Mouse (Mus musculus) C2C12 (cell line): ENCODE measurements around the gene Tgif1. TPM values are rescaled to one million over a fixed set of nuclear protein-coding genes. Genes with fewer than 3 reads are reported as not detected.

ENCODE experiments used
- H3K27me3 ChIP-seq: one replicate; pipeline ENCODE4 v1.6.1; 2011; ENCODE audit not compliant: control insufficient read depth, insufficient read depth, insufficient read length
- H3K36me3 ChIP-seq: one replicate; pipeline ENCODE4 v1.6.1; 2011; ENCODE audit not compliant: control insufficient read depth, insufficient read depth
- H3K4me3 ChIP-seq: one replicate; pipeline ENCODE4 v1.5.1; 2011; ENCODE audit warnings: mild to moderate bottlenecking, control low read depth; ENCODE audit not compliant: poor library complexity, insufficient read depth, severe bottlenecking
- H3K79me2 ChIP-seq: one replicate; pipeline ENCODE4 v1.6.1; 2011; ENCODE audit not compliant: control insufficient read depth, insufficient read depth
- H3K79me3 ChIP-seq: one replicate; pipeline ENCODE4 v1.6.1; 2011; ENCODE audit warnings: low read depth, control low read depth
- H3ac ChIP-seq: one replicate; pipeline ENCODE3; 2011; ENCODE audit warnings: low read depth; ENCODE audit not compliant: control insufficient read depth, insufficient read length
- CEBPB ChIP-seq: IDR thresholded peaks from one replicate; pipeline ENCODE4 v1.6.1; 2011; ENCODE audit warnings: low read depth, mild to moderate bottlenecking, control low read depth, moderate library complexity
- CTCF ChIP-seq: IDR thresholded peaks from one replicate; pipeline ENCODE4 v1.5.1; 2011; ENCODE audit not compliant: control insufficient read depth, insufficient read depth, insufficient read length
- FOSL1 ChIP-seq: IDR thresholded peaks from one replicate; pipeline ENCODE4 v1.8.0; 2011; ENCODE audit warnings: mild to moderate bottlenecking, low read length; ENCODE audit not compliant: poor library complexity, insufficient read depth, severe bottlenecking
- MAX ChIP-seq: IDR thresholded peaks from one replicate; pipeline ENCODE4 v1.6.1; 2011; ENCODE audit warnings: mild to moderate bottlenecking, control low read depth
- MYOD1 ChIP-seq: IDR thresholded peaks from one replicate; pipeline ENCODE4 v1.6.1; 2011; ENCODE audit warnings: low read depth; ENCODE audit not compliant: control insufficient read depth, insufficient read length
- MYOG ChIP-seq: IDR thresholded peaks from one replicate; pipeline ENCODE4 v1.6.1; 2011; ENCODE audit not compliant: control insufficient read depth, insufficient read length; ENCODE audit errors: extremely low read depth
- USF1 ChIP-seq: IDR thresholded peaks from one replicate; pipeline ENCODE4 v1.6.1; 2011; ENCODE audit warnings: low read depth, mild to moderate bottlenecking, control low read depth, moderate library complexity
- polyA plus RNA-seq: library from polyadenylated mRNA; unstranded; fragments of >200 nt; fragmentation: generic; extraction: Trizol; gene quantifications from one replicate; pipeline ENCODE4 v1.2.1, GENCODE M21; 2012; ENCODE audit warnings: missing spikeins

Gene Tgif1
- polyA plus RNA-seq, 1 experiment, result 46.7 TPM

GRCm38 (mm10) chr17:70890571-70890970 is 37.2 kb upstream of the Tgif1 start:
- TF ChIP-seq FOSL1, result no peak
- TF ChIP-seq CTCF, result no peak
- no peak for TF ChIP-seq CEBPB
- TF ChIP-seq MAX, result no peak
- TF ChIP-seq MYOD1, result no peak
- TF ChIP-seq USF1, result no peak
- no peak for TF ChIP-seq MYOG
- Histone ChIP-seq H3K79me3 (no peaks in the 10 kb centered on the region), H3K79me2 (no peaks in the 10 kb centered on the region), H3K4me3 (no peak overlapping the region), H3K36me3 (no peaks in the 10 kb centered on the region), H3K27me3 (no peaks in the 10 kb centered on the region), H3ac (no peak overlapping the region)

GRCm38 (mm10) chr17:70888657-70889056 is 35.3 kb upstream of the Tgif1 start:
- no peak for TF ChIP-seq FOSL1
- TF ChIP-seq MYOD1, result no peak
- TF ChIP-seq CEBPB, result no peak
- Histone ChIP-seq H3K79me2 (no peaks in the 10 kb centered on the region), H3K27me3 (no peaks in the 10 kb centered on the region), H3K4me3 (no peak overlapping the region), H3K36me3 (no peaks in the 10 kb centered on the region), H3ac (no peak overlapping the region), H3K79me3 (no peaks in the 10 kb centered on the region)

GRCm38 (mm10) chr17:70887848-70888247 is 34.5 kb upstream of the Tgif1 start:
- no peaks in the 10 kb centered on the region for H3K36me3 ChIP-seq
- H3K27me3 ChIP-seq, result no peaks in the 10 kb centered on the region
- no peaks in the 10 kb centered on the region for H3K79me2 ChIP-seq
- H3K79me3 ChIP-seq, result no peaks in the 10 kb centered on the region
- H3ac ChIP-seq, result no peak overlapping the region
- H3K4me3 ChIP-seq, result no peak overlapping the region
- no peak for TF ChIP-seq CTCF

- Histone ChIP-seq H3K27me3 (no peaks in the 10 kb centered on the region), H3ac (no peak overlapping the region), H3K4me3 (no peak overlapping the region), H3K36me3 (no peaks in the 10 kb centered on the region), H3K79me2 (no peaks in the 10 kb centered on the region), H3K79me3 (no peaks in the 10 kb centered on the region)
- no peak for TF ChIP-seq MAX
- TF ChIP-seq MYOG, result no peak
- no peak for TF ChIP-seq USF1
- TF ChIP-seq MYOD1, result no peak
- TF ChIP-seq CEBPB, result no peak
- TF ChIP-seq CTCF, result no peak
These were observed 33.5 kb upstream of the Tgif1 start for GRCm38 (mm10) chr17:70886641-70887391.

GRCm38 (mm10) chr17:70885868-70886267 is 32.5 kb upstream of the Tgif1 start:
- Histone ChIP-seq H3K79me2 (no peaks in the 10 kb centered on the region), H3K27me3 (no peaks in the 10 kb centered on the region)
- TF ChIP-seq MAX, result no peak
- TF ChIP-seq FOSL1, result no peak
- TF ChIP-seq CEBPB, result no peak
- no peak for TF ChIP-seq MYOG
- no peak for TF ChIP-seq MYOD1
- no peak for TF ChIP-seq CTCF
- no peak for TF ChIP-seq USF1

GRCm38 (mm10) chr17:70881934-70882333 is 28.6 kb upstream of the Tgif1 start:
- Histone ChIP-seq H3K79me2 (no peaks in the 10 kb centered on the region), H3ac (no peak overlapping the region), H3K36me3 (no peaks in the 10 kb centered on the region), H3K27me3 (no peaks in the 10 kb centered on the region), H3K4me3 (no peak overlapping the region), H3K79me3 (no peaks in the 10 kb centered on the region)
- TF ChIP-seq CEBPB (no peak), USF1 (no peak), FOSL1 (no peak), CTCF (no peak), MAX (no peak), MYOD1 (no peak), MYOG (no peak)

More at GRCm38 (mm10) chr17:70885868-70886267, 32.5 kb upstream of the Tgif1 start:
- no peaks in the 10 kb centered on the region for H3K36me3 ChIP-seq
- H3K4me3 ChIP-seq, result no peak overlapping the region
- no peak overlapping the region for H3ac ChIP-seq
- no peaks in the 10 kb centered on the region for H3K79me3 ChIP-seq
